Mouse (Mus musculus) CD4-positive, CD25-positive, alpha-beta regulatory T cell, adult 2 months (primary cell): ENCODE measurements around the gene Catip.
A peak's percentile ranks its signal among the peaks of the same experiment; 100 is the strongest.

Source experiments
- DNase-seq: peaks from one replicate; pipeline ENCODE4 v3.0.0-alpha.2; 2012; ENCODE audit warnings: low read depth, low spot score

The Catip gene

GRCm38 (mm10) chr1:74343161-74343560, 18.7 kb upstream of the Catip start:
- DNase-seq, result no peak

- DNase-seq, result no peak
These were observed 17.6 kb upstream of the Catip start for GRCm38 (mm10) chr1:74344163-74344916.

GRCm38 (mm10) chr1:74351185-74351769, 10.6 kb upstream of the Catip start:
- DNase-seq, result peak; percentile 25

GRCm38 (mm10) chr1:74352532-74353096, 9.3 kb upstream of the Catip start:
- DNase-seq, result no peak

GRCm38 (mm10) chr1:74353453-74354229, 8.3 kb upstream of the Catip start:
- DNase-seq, result no peak

- DNase-seq, result no peak
These were observed 4.4 kb upstream of the Catip start for GRCm38 (mm10) chr1:74357531-74357930.

- peak; percentile 28 for DNase-seq
These were observed 1.9 kb upstream of the Catip start for GRCm38 (mm10) chr1:74359952-74360517.

- no peak for DNase-seq
These were observed 669 bp downstream of the Catip start for GRCm38 (mm10) chr1:74362325-74363229.

GRCm38 (mm10) chr1:74363437-74363836, 1.5 kb downstream of the Catip start:
- no peak for DNase-seq

GRCm38 (mm10) chr1:74364270-74364669, 2.4 kb downstream of the Catip start:
- DNase-seq, result no peak

GRCm38 (mm10) chr1:74367886-74368645, 6.2 kb downstream of the Catip start:
- DNase-seq, result peak; percentile 46

GRCm38 (mm10) chr1:74370040-74370439, 8.1 kb downstream of the Catip start:
- DNase-seq, result no peak

GRCm38 (mm10) chr1:74373372-74373771, 11.5 kb downstream of the Catip start:
- DNase-seq, result no peak

GRCm38 (mm10) chr1:74374980-74375379, 13.1 kb downstream of the Catip start, which contains the start of gene Slc11a1:
TSS of gene Slc11a1 (plus strand) at chr1:74375195.
- no peak for DNase-seq

- DNase-seq, result no peak
These were observed 13.7 kb downstream of the Catip start for GRCm38 (mm10) chr1:74375561-74375960.

GRCm38 (mm10) chr1:74376396-74376795, 14.5 kb downstream of the Catip start:
- DNase-seq, result no peak

- DNase-seq, result no peak
These were observed 17.2 kb downstream of the Catip start for GRCm38 (mm10) chr1:74379058-74379504.

GRCm38 (mm10) chr1:74380484-74380883, 18.6 kb downstream of the Catip start:
- DNase-seq, result no peak

- no peak for DNase-seq
These were observed 19.7 kb downstream of the Catip start for GRCm38 (mm10) chr1:74381588-74382021.

- DNase-seq, result no peak
These were observed 21.5 kb downstream of the Catip start for GRCm38 (mm10) chr1:74383385-74383784.
